Mouse (Mus musculus): ENCODE results near the gene Faim.

The Faim gene

DNA sequence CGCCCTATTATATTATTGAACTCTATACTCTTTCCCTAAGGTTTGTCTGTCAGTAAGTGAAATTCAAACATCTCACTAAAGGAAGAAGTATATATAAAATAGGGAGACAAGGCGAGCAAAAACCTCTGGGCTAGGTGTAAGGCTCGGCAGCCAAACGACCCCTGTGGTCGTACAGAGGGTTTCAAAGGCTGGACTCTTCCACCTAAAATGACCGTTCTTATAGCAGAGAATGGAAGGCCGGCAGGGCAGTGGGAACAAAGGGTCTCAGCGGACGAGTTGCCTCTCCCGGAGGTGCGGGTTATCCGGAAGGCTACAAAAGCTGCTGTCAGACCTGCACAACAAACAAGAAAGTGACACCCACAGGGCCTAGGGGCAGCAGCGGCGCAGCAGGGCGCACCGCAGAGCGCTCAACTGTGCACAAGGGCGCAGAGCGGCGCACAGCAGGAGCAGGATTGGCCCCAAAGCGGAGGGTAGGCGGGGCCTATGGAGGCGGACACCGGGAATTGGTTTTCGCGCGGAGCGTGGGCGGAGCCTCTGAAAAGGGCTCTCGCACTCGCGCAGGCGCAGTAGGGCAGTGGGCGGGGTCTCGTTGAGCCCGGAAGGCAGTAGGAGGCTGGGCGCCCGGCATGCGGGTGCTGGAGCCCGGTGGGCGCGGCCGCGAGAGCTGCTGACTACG is at the start of gene Faim:
TSS of gene Faim (plus strand) at position 574 of the 676 bp plus-strand sequence.
- peak; percentile 95 for DNase-seq (ENCODE audit: low read depth, low spot score)

DNA sequence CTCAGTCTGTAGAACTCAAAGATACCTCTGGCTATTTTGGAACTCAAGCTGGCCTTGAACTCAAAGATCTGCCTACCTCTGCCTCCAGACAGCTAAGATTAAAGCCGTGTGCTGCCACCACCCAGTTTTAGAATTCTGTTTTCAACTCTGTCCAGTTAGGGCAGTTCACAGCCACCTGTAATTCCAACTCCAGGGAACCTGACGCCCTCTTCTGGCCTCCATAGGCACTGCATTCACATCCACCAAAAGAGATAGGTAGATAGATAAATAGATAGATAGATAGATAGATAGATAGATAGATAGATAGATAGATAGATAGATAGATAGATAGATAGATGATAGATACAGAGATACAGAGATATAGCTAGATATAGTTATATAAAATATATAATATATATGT is 46.9 kb upstream of the Faim start:
- DNase-seq (ENCODE audit: low read depth, low spot score): no peak

- no peak for DNase-seq (ENCODE audit: low read depth, low spot score)
These were observed 33.8 kb upstream of the Faim start for GRCm38 (mm10) chr9:98952171-98953050.

- no peak for DNase-seq (ENCODE audit: low read depth, low spot score)
These were observed 32.9 kb upstream of the Faim start for GRCm38 (mm10) chr9:98953291-98953690.

DNA sequence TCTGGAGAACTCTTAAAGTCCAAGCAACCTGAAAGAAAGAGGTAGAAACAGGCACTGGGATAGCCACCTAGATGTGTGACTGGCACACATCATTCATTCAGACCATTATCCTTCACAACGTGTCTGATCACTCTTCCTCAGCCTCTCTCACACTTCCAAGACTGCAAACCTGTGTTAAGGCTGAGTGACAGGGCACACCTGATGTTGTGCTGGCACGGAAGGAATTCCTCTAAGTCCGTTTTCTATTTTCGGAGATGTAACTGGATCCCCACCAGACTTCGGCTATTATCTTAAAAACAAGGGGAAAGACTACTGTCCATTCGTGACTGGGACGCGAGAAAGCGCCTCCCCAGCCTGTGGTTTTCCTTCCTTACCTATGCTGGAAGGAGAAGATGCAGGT is 32.3 kb upstream of the Faim start:
- DNase-seq (ENCODE audit: low read depth, low spot score): no peak

- no peak for DNase-seq (ENCODE audit: low read depth, low spot score)
These were observed 31.6 kb upstream of the Faim start for GRCm38 (mm10) chr9:98954391-98955102.

- DNase-seq (ENCODE audit: low read depth, low spot score): no peak
These were observed 31.0 kb upstream of the Faim start, which contains the start of gene Foxl2 for GRCm38 (mm10) chr9:98955103-98955715. Gene Foxl2, plus strand, starts transcription at chr9:98955288.

DNA sequence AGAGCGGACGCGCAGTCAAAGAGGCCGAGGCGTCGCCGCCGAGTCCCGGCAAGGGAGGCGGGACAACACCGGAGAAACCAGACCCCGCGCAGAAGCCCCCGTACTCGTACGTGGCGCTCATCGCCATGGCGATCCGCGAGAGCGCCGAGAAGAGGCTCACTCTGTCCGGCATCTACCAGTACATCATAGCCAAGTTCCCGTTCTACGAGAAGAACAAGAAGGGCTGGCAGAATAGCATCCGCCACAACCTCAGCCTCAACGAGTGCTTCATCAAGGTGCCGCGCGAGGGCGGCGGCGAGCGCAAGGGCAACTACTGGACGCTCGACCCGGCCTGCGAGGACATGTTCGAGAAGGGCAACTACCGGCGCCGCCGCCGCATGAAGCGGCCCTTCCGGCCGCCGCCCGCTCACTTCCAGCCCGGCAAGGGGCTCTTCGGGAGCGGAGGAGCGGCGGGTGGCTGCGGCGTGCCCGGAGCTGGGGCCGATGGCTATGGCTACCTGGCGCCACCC is 30.4 kb upstream of the Faim start:
- DNase-seq (ENCODE audit: low read depth, low spot score): no peak

- DNase-seq (ENCODE audit: low read depth, low spot score): no peak
These were observed 29.4 kb upstream of the Faim start for GRCm38 (mm10) chr9:98956591-98957381.

DNA sequence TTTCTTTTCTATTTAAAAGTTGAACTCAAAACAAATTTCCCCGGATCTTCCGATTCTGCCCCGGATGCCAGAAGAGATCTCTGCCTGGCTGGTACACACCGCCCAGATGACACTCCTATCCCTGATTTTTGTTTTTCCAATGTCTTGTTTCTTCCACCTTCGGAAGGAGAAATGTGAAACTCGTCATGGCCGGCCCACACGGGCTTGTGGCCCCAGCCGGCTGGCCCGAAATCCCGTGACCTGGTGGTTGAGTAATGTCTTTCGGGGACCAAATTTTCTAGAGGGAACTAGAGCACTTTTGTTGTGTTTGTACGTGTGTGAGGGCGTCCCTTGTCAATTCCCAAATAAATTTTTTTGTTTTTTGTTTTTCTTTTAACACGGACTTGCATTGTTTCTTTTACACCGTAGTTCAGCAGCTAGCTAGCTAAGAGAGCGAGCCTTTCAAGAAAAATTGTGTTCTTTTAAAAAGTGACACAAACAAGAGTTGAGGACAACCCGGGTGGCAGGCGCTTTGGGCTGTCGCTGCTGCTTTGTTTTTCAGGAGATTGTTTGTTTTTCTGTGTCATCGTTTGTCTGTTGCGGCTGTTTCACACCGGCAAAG is 28.3 kb upstream of the Faim start:
- DNase-seq (ENCODE audit: low read depth, low spot score): no peak

- no peak for DNase-seq (ENCODE audit: low read depth, low spot score)
These were observed 27.5 kb upstream of the Faim start for GRCm38 (mm10) chr9:98958628-98959027.

- DNase-seq (ENCODE audit: low read depth, low spot score): no peak
These were observed 26.3 kb upstream of the Faim start for GRCm38 (mm10) chr9:98959851-98960250.

DNA sequence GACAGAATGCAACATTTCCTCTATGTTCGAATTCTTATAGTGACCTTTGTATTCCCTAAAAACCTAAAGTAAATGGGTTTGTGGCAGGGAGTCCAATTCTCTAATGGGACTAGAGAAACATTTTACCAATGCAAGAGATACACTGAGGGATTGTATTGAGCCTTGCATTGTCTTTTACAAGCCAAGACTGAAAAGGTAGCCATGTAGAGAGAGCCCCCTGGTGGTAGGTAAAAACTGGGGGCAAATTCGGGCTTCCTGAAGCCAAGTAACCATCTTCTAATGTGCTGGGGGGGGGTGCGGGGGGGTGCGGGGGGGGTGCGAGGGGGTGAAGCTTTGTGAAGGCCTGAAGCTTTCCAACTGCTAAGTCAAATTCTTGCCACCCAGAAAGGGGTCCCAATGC is 25.8 kb upstream of the Faim start:
- no peak for DNase-seq (ENCODE audit: low read depth, low spot score)

DNA sequence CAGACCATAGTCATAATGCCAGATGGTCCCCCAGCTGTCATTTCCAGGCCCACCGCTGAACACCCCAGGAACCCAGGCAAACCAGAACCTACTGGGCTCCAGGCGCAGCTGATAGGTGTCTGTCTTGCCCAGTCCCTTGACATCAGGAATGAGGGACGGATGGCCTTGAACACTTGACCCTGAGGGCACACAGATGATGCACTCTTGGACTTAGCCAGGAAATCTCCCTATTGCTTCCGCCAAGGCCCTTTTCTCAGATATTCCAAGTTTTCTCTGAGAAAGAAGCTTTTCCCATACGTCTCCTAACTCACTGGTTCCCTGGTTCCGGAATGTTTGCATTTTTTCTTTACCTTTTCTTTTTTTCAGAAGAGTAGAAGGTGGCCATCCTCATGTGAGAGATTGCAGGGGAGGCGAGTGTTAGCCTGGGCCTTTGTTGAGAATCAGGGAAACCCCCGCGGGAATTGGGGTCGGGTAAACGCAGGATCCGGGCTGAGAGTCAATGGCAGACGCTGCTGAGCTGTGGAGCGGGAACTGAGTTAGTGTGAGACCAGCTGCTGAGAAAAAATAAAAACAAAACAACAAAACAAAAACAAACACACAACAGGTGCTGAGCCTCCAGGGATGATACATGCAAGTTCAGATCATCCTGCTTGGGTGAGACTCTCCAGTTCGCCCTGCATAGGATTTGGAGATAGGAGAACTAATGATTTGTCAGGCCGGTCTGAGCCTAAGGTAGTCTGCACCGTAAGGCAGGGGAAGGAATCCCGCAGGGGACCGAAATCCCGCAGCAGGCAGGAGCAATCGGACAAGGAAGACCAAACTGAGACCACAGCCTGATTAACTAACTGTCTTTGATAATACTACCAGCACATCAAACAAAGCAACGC is 24.3 kb upstream of the Faim start:
- no peak for DNase-seq (ENCODE audit: low read depth, low spot score)

GRCm38 (mm10) chr9:98962478-98963142 is 23.6 kb upstream of the Faim start:
- no peak for DNase-seq (ENCODE audit: low read depth, low spot score)

GRCm38 (mm10) chr9:98963661-98964060 is 22.5 kb upstream of the Faim start:
- no peak for DNase-seq (ENCODE audit: low read depth, low spot score)

- DNase-seq (ENCODE audit: low read depth, low spot score): no peak
These were observed 21.1 kb upstream of the Faim start for GRCm38 (mm10) chr9:98965084-98965483.

DNA sequence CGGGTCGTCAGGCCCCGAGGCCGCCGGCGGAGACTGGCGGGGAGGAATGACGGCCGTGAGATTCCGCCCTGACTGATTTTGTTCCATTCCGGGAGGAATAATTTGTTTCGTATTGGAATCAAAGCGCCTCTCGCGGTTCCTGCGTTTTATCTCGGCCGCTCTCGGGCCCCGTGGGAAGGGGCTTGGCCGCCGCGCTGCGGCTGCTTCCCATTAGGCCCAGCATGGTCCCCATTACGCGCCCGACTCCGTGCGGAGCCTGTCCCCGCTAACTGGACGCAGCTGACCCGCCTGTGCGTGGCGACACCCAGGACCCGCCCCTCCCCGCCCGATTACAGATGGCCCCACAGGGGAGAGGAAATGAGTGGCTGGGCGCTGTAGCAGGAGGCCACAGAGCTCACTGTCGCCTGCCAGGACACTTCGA is 13.1 kb upstream of the Faim start:
- DNase-seq (ENCODE audit: low read depth, low spot score): no peak

DNA sequence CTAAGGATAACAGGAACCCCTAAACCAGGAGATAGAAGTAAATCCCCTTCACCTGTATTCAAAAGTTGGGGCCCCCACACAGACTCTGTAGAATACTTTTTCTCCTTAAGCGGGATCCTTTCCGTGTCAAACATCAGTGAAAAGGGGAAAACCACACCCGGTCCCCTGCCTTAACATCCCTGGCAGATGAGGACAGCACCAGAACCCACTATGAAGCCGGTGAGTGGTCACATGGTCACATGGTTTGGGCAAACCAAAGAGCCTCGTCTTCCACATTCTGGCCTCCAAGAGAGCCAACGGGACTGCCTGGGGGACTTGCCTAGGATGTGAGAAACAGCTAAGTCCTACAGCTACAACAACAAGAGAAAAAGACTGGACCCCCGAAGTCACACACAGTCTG is 12.6 kb upstream of the Faim start:
- no peak for DNase-seq (ENCODE audit: low read depth, low spot score)
